Mouse (Mus musculus) forelimb bud, embryonic 11.5 days (tissue): ENCODE data around the gene Rnd1.

Source experiments
- DNase-seq: peaks from one replicate; pipeline ENCODE4 v3.0.0-alpha.2; 2012; ENCODE audit warnings: low read depth, low spot score

Gene Rnd1

GRCm38 (mm10) chr15:98614551-98614950 is 62.7 kb downstream of the Rnd1 start:
- DNase-seq: no peak
